Mouse (Mus musculus): ENCODE measurements around the gene Ank3. TPM values are rescaled to one million over a fixed set of nuclear protein-coding genes. Genes with fewer than 3 reads are reported as not detected.

Ank3 gene
- polyA plus RNA-seq, 1 experiment from 2014 or later = 69.3 TPM

- 29% methylated on average over 10 of the region's 10 CpGs for WGBS
- peaks cover 29% of the 10 kb centered on the region for H3K4me1 ChIP-seq (ENCODE audit: control insufficient read depth, insufficient read depth, low read depth, low read length)
- no peaks in the 10 kb centered on the region for H3K9me3 ChIP-seq (ENCODE audit: control insufficient read depth, low read length)
- no peaks in the 10 kb centered on the region for H3K27me3 ChIP-seq (replicated peaks; ENCODE audit: control insufficient read depth, insufficient read depth, low read length)
- no peak overlapping the region for H3K4me3 ChIP-seq (ENCODE audit: low read length)
- peak overlapping the region; percentile 29; the same call in 1 of the 2 replicates for H3K27ac ChIP-seq (ENCODE audit: low read depth, low read length)
- peak overlapping the region; percentile 1; the same call in 1 of the 2 replicates for H3K4me2 ChIP-seq (ENCODE audit: low read length)
- peak; percentile 67 for ATAC-seq
- H3K36me3 ChIP-seq (ENCODE audit: control insufficient read depth, insufficient read depth, low read length) = no peaks in the 10 kb centered on the region
- no peak overlapping the region for H3K9ac ChIP-seq (ENCODE audit: low read depth, low read length)
Measured at GRCm38 (mm10) chr10:69730351-69730871, 331.8 kb downstream of the Ank3 start.

GRCm38 (mm10) chr10:69731341-69731740 lies 332.8 kb downstream of the Ank3 start:
- H3K9me3 ChIP-seq (ENCODE audit: control insufficient read depth, low read length) = no peaks in the 10 kb centered on the region
- no peak overlapping the region for H3K4me3 ChIP-seq (ENCODE audit: low read length)
- no peaks in the 10 kb centered on the region for H3K27me3 ChIP-seq (replicated peaks; ENCODE audit: control insufficient read depth, insufficient read depth, low read length)
- 70% methylated on average over 5 of the region's 5 CpGs for WGBS
- H3K4me2 ChIP-seq (ENCODE audit: low read length) = no peak overlapping the region
- no peak overlapping the region for H3K9ac ChIP-seq (ENCODE audit: low read depth, low read length)
- H3K36me3 ChIP-seq (ENCODE audit: control insufficient read depth, insufficient read depth, low read length) = no peaks in the 10 kb centered on the region
- H3K4me1 ChIP-seq (ENCODE audit: control insufficient read depth, insufficient read depth, low read depth, low read length) = peaks cover 29% of the 10 kb centered on the region
- ATAC-seq = no peak
- H3K27ac ChIP-seq (ENCODE audit: low read depth, low read length) = 0 out of 2 replicates have a peak overlapping the region, but pooled peaks have one; percentile 29

- ATAC-seq = no peak
- Histone ChIP-seq H3K4me1 (ENCODE audit: control insufficient read depth, insufficient read depth, low read depth, low read length) (peaks cover 29% of the 10 kb centered on the region), H3K9me3 (ENCODE audit: control insufficient read depth, low read length) (no peaks in the 10 kb centered on the region)
Measured at GRCm38 (mm10) chr10:69731863-69732262, 333.3 kb downstream of the Ank3 start.

GRCm38 (mm10) chr10:69736241-69736640 lies 337.7 kb downstream of the Ank3 start:
- no peak overlapping the region for H3K4me3 ChIP-seq (ENCODE audit: low read length)
- H3K4me1 ChIP-seq (ENCODE audit: control insufficient read depth, insufficient read depth, low read depth, low read length) = peaks cover 7% of the 10 kb centered on the region
- 0 out of 2 replicates have a peak, but pooled peaks have one; percentile 35 for ATAC-seq
- WGBS = 62% methylated on average over 7 of the region's 7 CpGs
- no peak overlapping the region for H3K9ac ChIP-seq (ENCODE audit: low read depth, low read length)
- H3K4me2 ChIP-seq (ENCODE audit: low read length) = no peak overlapping the region
- no peaks in the 10 kb centered on the region for H3K36me3 ChIP-seq (ENCODE audit: control insufficient read depth, insufficient read depth, low read length)
- H3K9me3 ChIP-seq (ENCODE audit: control insufficient read depth, low read length) = no peaks in the 10 kb centered on the region
- no peaks in the 10 kb centered on the region for H3K27me3 ChIP-seq (replicated peaks; ENCODE audit: control insufficient read depth, insufficient read depth, low read length)
- no peak overlapping the region for H3K27ac ChIP-seq (ENCODE audit: low read depth, low read length)

More at GRCm38 (mm10) chr10:69731863-69732262, 333.3 kb downstream of the Ank3 start:
- H3K36me3 ChIP-seq (ENCODE audit: control insufficient read depth, insufficient read depth, low read length) = no peaks in the 10 kb centered on the region
- no peak overlapping the region for H3K9ac ChIP-seq (ENCODE audit: low read depth, low read length)
- H3K27me3 ChIP-seq (replicated peaks; ENCODE audit: control insufficient read depth, insufficient read depth, low read length) = no peaks in the 10 kb centered on the region
- no peak overlapping the region for H3K4me3 ChIP-seq (ENCODE audit: low read length)
- no peak overlapping the region for H3K4me2 ChIP-seq (ENCODE audit: low read length)
- WGBS = 71% methylated on average over 1 of the region's 1 CpGs
- no peak overlapping the region for H3K27ac ChIP-seq (ENCODE audit: low read depth, low read length)

GRCm38 (mm10) chr10:69738741-69739271 lies 340.2 kb downstream of the Ank3 start:
- H3K4me3 ChIP-seq (ENCODE audit: low read length) = no peak overlapping the region
- H3K4me1 ChIP-seq (ENCODE audit: control insufficient read depth, insufficient read depth, low read depth, low read length) = peaks cover 5% of the 10 kb centered on the region
- no peak overlapping the region for H3K4me2 ChIP-seq (ENCODE audit: low read length)
- H3K27me3 ChIP-seq (replicated peaks; ENCODE audit: control insufficient read depth, insufficient read depth, low read length) = no peaks in the 10 kb centered on the region
- no peaks in the 10 kb centered on the region for H3K36me3 ChIP-seq (ENCODE audit: control insufficient read depth, insufficient read depth, low read length)
- no peaks in the 10 kb centered on the region for H3K9me3 ChIP-seq (ENCODE audit: control insufficient read depth, low read length)
- no peak for ATAC-seq
- H3K9ac ChIP-seq (ENCODE audit: low read depth, low read length) = no peak overlapping the region
- WGBS = 62% methylated on average over 5 of the region's 5 CpGs
- H3K27ac ChIP-seq (ENCODE audit: low read depth, low read length) = no peak overlapping the region

GRCm38 (mm10) chr10:69742528-69742927 lies 344.0 kb downstream of the Ank3 start:
- Histone ChIP-seq H3K27me3 (replicated peaks; ENCODE audit: control insufficient read depth, insufficient read depth, low read length) (no peaks in the 10 kb centered on the region), H3K4me1 (ENCODE audit: control insufficient read depth, insufficient read depth, low read depth, low read length) (peaks cover 26% of the 10 kb centered on the region), H3K9me3 (ENCODE audit: control insufficient read depth, low read length) (no peaks in the 10 kb centered on the region), H3K36me3 (ENCODE audit: control insufficient read depth, insufficient read depth, low read length) (no peaks in the 10 kb centered on the region), H3K27ac (ENCODE audit: low read depth, low read length) (no peak overlapping the region), H3K9ac (ENCODE audit: low read depth, low read length) (no peak overlapping the region), H3K4me2 (ENCODE audit: low read length) (no peak overlapping the region), H3K4me3 (ENCODE audit: low read length) (no peak overlapping the region)
- 73% methylated on average over 3 of the region's 3 CpGs for WGBS
- ATAC-seq = 0 out of 2 replicates have a peak, but pooled peaks have one; percentile 35

GRCm38 (mm10) chr10:69744181-69744580 lies 345.6 kb downstream of the Ank3 start:
- Histone ChIP-seq H3K9ac (ENCODE audit: low read depth, low read length) (no peak overlapping the region; the same call in 1 of the 2 replicates), H3K36me3 (ENCODE audit: control insufficient read depth, insufficient read depth, low read length) (no peaks in the 10 kb centered on the region), H3K4me2 (ENCODE audit: low read length) (no peak overlapping the region), H3K4me1 (ENCODE audit: control insufficient read depth, insufficient read depth, low read depth, low read length) (peaks cover 26% of the 10 kb centered on the region), H3K9me3 (ENCODE audit: control insufficient read depth, low read length) (no peaks in the 10 kb centered on the region), H3K4me3 (ENCODE audit: low read length) (no peak overlapping the region), H3K27me3 (replicated peaks; ENCODE audit: control insufficient read depth, insufficient read depth, low read length) (no peaks in the 10 kb centered on the region), H3K27ac (ENCODE audit: low read depth, low read length) (peak overlapping the region; percentile 52; the same call in 1 of the 2 replicates)
- ATAC-seq = peak; percentile 63
- 23% methylated on average over 8 of the region's 8 CpGs for WGBS

- H3K27me3 ChIP-seq (replicated peaks; ENCODE audit: control insufficient read depth, insufficient read depth, low read length) = no peaks in the 10 kb centered on the region
- no peak for ATAC-seq
- H3K27ac ChIP-seq (ENCODE audit: low read depth, low read length) = peak overlapping the region; percentile 52; the same call in 1 of the 2 replicates
- no peaks in the 10 kb centered on the region for H3K9me3 ChIP-seq (ENCODE audit: control insufficient read depth, low read length)
- H3K9ac ChIP-seq (ENCODE audit: low read depth, low read length) = no peak overlapping the region
- H3K4me1 ChIP-seq (ENCODE audit: control insufficient read depth, insufficient read depth, low read depth, low read length) = peaks cover 26% of the 10 kb centered on the region
- no peaks in the 10 kb centered on the region for H3K36me3 ChIP-seq (ENCODE audit: control insufficient read depth, insufficient read depth, low read length)
- 63% methylated on average over 5 of the region's 5 CpGs for WGBS
- no peak overlapping the region for H3K4me2 ChIP-seq (ENCODE audit: low read length)
- no peak overlapping the region for H3K4me3 ChIP-seq (ENCODE audit: low read length)
Measured at GRCm38 (mm10) chr10:69744871-69745270, 346.3 kb downstream of the Ank3 start.

GRCm38 (mm10) chr10:69746322-69746721 lies 347.7 kb downstream of the Ank3 start:
- H3K9me3 ChIP-seq (ENCODE audit: control insufficient read depth, low read length) = no peaks in the 10 kb centered on the region
- ATAC-seq = no peak
- H3K9ac ChIP-seq (ENCODE audit: low read depth, low read length) = no peak overlapping the region
- H3K27me3 ChIP-seq (replicated peaks; ENCODE audit: control insufficient read depth, insufficient read depth, low read length) = no peaks in the 10 kb centered on the region
- WGBS = 72% methylated on average over 8 of the region's 8 CpGs
- H3K4me1 ChIP-seq (ENCODE audit: control insufficient read depth, insufficient read depth, low read depth, low read length) = peaks cover 28% of the 10 kb centered on the region
- H3K4me2 ChIP-seq (ENCODE audit: low read length) = no peak overlapping the region
- H3K4me3 ChIP-seq (ENCODE audit: low read length) = no peak overlapping the region
- no peaks in the 10 kb centered on the region for H3K36me3 ChIP-seq (ENCODE audit: control insufficient read depth, insufficient read depth, low read length)
- H3K27ac ChIP-seq (ENCODE audit: low read depth, low read length) = no peak overlapping the region

Measured in hindbrain, embryonic 16.5 days (tissue).